Mouse (Mus musculus): ENCODE data around the gene Fcgr1.

GRCm38 (mm10) chr3:96277428-96277799 lies 16.4 kb downstream of the Fcgr1 start:
- TF ChIP-seq CTCF (IDR thresholded peaks at IDR 0.05; ENCODE audit: low read depth) (0 out of 2 replicates have a peak, but pooled peaks have one; percentile 8), EP300 (IDR thresholded peaks at IDR 0.05; ENCODE audit: low read depth) (no peak)

Measured in heart, postnatal 0 days (tissue).